9 mouse cellular contexts compared by ENCODE assay signal in genomic region chr17:31982326-31983190, GRCm38 (mm10). TPM values are rescaled to one million over a fixed set of nuclear protein-coding genes. Genes with fewer than 3 reads are reported as not detected.
A peak's percentile ranks its signal among the peaks of the same experiment; 100 is the strongest.
DNase-seq lines count a peak whose midpoint lies in the region; ATAC-seq lines count a peak whose summit lies in the region.
"Had no signal": no experiment of that assay in that cellular context is flagged by ENCODE, and none has a peak within 500 bp of the region (broad histone marks: within the 10 kb centered on the region; RNA-seq: fewer than 3 reads in every experiment).

No protein-coding gene starts in this region.

- H3K27me3 ChIP-seq in heart, embryonic 13.5 days (replicated peaks): no peaks in the 10 kb centered on the region
- H3K27me3 ChIP-seq in lung, embryonic 15.5 days: no peaks in the 10 kb centered on the region

- 53% methylated on average over 11 of the region's 11 CpGs for WGBS in heart, embryonic 13.5 days
- WGBS in lung, embryonic 15.5 days: 44% methylated on average over 11 of the region's 11 CpGs

- peak; percentile 42 for DNase-seq in urinary bladder, postnatal 25 days (ENCODE audit: low spot score)
- DNase-seq in urinary bladder, adult 2 months (ENCODE audit: low spot score): no peak
- no peak for DNase-seq in layer of hippocampus, postnatal 36 days
- DNase-seq in ovary, postnatal 10 days (ENCODE audit: low spot score): no peak
- DNase-seq in embryo, embryonic 10 days (ENCODE audit: low spot score): no peak
- no peak for DNase-seq in frontal cortex, adult 2 months (ENCODE audit: extremely low spot score in 1 of 2, low spot score in 1 of 2)
- DNase-seq: midbrain, embryonic 14.5 days had no signal

- H3K4me2 ChIP-seq in heart, embryonic 13.5 days: no peak overlapping the region
- H3K4me2 ChIP-seq in lung, embryonic 15.5 days: no peak overlapping the region

- H3K36me3 ChIP-seq in heart, embryonic 13.5 days: no peaks in the 10 kb centered on the region
- no peaks in the 10 kb centered on the region for H3K36me3 ChIP-seq in lung, embryonic 15.5 days

- H3K4me3 ChIP-seq in heart, embryonic 13.5 days: no peak overlapping the region
- no peak overlapping the region for H3K4me3 ChIP-seq in lung, embryonic 15.5 days

- no peaks in the 10 kb centered on the region for H3K9me3 ChIP-seq in heart, embryonic 13.5 days
- no peaks in the 10 kb centered on the region for H3K9me3 ChIP-seq in lung, embryonic 15.5 days

- H3K4me1 ChIP-seq in heart, embryonic 13.5 days: peaks cover 25% of the 10 kb centered on the region
- H3K4me1 ChIP-seq in lung, embryonic 15.5 days: peaks cover 24% of the 10 kb centered on the region

- H3K27ac ChIP-seq in heart, embryonic 13.5 days (replicated peaks): peak overlapping the region; percentile 48; the same call in 1 of the 2 replicates
- peak overlapping the region; percentile 80 for H3K27ac ChIP-seq in lung, embryonic 15.5 days

- ATAC-seq in heart, embryonic 13.5 days (ENCODE audit: extremely low read depth, insufficient number of reproducible peaks, low FRiP score, low TSS enrichment): no peak
- peak; percentile 62; the same call in 1 of the 2 replicates for ATAC-seq in lung, embryonic 15.5 days (ENCODE audit: borderline replicate concordance, extremely low read depth, low FRiP score, low TSS enrichment)

- peak overlapping the region; percentile 37; the same call in 1 of the 2 replicates for H3K9ac ChIP-seq in heart, embryonic 13.5 days
- H3K9ac ChIP-seq in lung, embryonic 15.5 days: no peak overlapping the region

RNA-seq across cellular contexts. Expression of gene Rrp1b, which starts 53.3 kb away (rescaled TPM):
- 13.2 and 14.4 TPM in 2 replicates for polyA plus RNA-seq in urinary bladder, adult 2 months (2012; rRNA removed)
- polyA plus RNA-seq in heart, embryonic 13.5 days (2015; fragmentation: Nextera tagmentation; extraction: Ambion mirVana): 34.8 and 42.1 TPM in 2 replicates
- polyA plus RNA-seq in lung, embryonic 15.5 days (2015; fragmentation: Nextera tagmentation; extraction: Ambion mirVana): 48.4 and 57.3 TPM in 2 replicates
- 10 to 100 TPM; 17.4 to 19.0 TPM for total RNA-seq in layer of hippocampus, postnatal 36 days (2021)
- polyA plus RNA-seq in frontal cortex, adult 2 months (2012; rRNA removed): 19.3 and 23.5 TPM in 2 replicates

RNA-seq across cellular contexts. Expression of gene Hsf2bp, which starts 53.6 kb away (rescaled TPM):
- polyA plus RNA-seq in urinary bladder, adult 2 months (2012; rRNA removed): 0.91 and 1.7 TPM in 2 replicates
- 0.15 and 0.41 TPM in 2 replicates for polyA plus RNA-seq in heart, embryonic 13.5 days (2015; fragmentation: Nextera tagmentation; extraction: Ambion mirVana)
- polyA plus RNA-seq in lung, embryonic 15.5 days (2015; fragmentation: Nextera tagmentation; extraction: Ambion mirVana): 0.55 and 0.78 TPM in 2 replicates
- total RNA-seq in layer of hippocampus, postnatal 36 days (2021): 1 to 10 TPM in 1 of 2 experiments, under 1 TPM in 1; 0.43 to 1.3 TPM
- polyA plus RNA-seq in frontal cortex, adult 2 months (2012; rRNA removed): 0.30 and 0.67 TPM in 2 replicates
